Comparison of ENCODE assay signal across 7 mouse cellular contexts in genomic region chr7:99375455-99375854, GRCm38 (mm10). TPM values are rescaled to one million over a fixed set of nuclear protein-coding genes. Genes with fewer than 3 reads are reported as not detected.
A peak's percentile ranks its signal among the peaks of the same experiment; 100 is the strongest.
DNase-seq lines count a peak whose midpoint lies in the region; ATAC-seq and TF ChIP-seq lines count a peak whose summit lies in the region.

No protein-coding gene starts in this region.

- no peak overlapping the region for H3K4me3 ChIP-seq in midbrain, embryonic 14.5 days (replicated peaks; ENCODE audit: low read depth, low read length)
- no peak overlapping the region for H3K4me3 ChIP-seq in midbrain, embryonic 15.5 days
- no peak overlapping the region for H3K4me3 ChIP-seq in cortical plate, adult 2 months (ENCODE audit: insufficient read depth, low read length)

- no peaks in the 10 kb centered on the region for H3K9me3 ChIP-seq in midbrain, embryonic 14.5 days (ENCODE audit: control insufficient read depth, low read length)
- no peaks in the 10 kb centered on the region for H3K9me3 ChIP-seq in midbrain, embryonic 15.5 days

- H3K4me1 ChIP-seq in midbrain, embryonic 14.5 days (ENCODE audit: control insufficient read depth, insufficient read depth, low read length), result peaks cover 7% of the 10 kb centered on the region
- H3K4me1 ChIP-seq in midbrain, embryonic 15.5 days, result 0 out of 2 replicates have a peak, but pooled peaks cover 8% of the 10 kb centered on the region
- no peaks in the 10 kb centered on the region; the same call in 1 of the 2 replicates for H3K4me1 ChIP-seq in cortical plate, adult 2 months (ENCODE audit: control insufficient read depth, insufficient read depth, low read length)

- no peak overlapping the region for H3K27ac ChIP-seq in midbrain, embryonic 14.5 days (replicated peaks; ENCODE audit: low read depth, low read length)
- no peak overlapping the region for H3K27ac ChIP-seq in midbrain, embryonic 15.5 days
- H3K27ac ChIP-seq in cortical plate, adult 2 months (ENCODE audit: insufficient read depth, low read length), result no peak overlapping the region

- no peak overlapping the region for H3K4me2 ChIP-seq in midbrain, embryonic 14.5 days (ENCODE audit: low read length)
- H3K4me2 ChIP-seq in midbrain, embryonic 15.5 days, result no peak overlapping the region

- peak; percentile 91 for TF ChIP-seq CTCF in cortical plate, adult 2 months (IDR thresholded peaks at IDR 0.05; ENCODE audit: extremely low read depth, insufficient read depth, low read length)

- DNase-seq in midbrain, embryonic 14.5 days, result peak; percentile 86
- peak; percentile 64 for DNase-seq in adipocyte (ENCODE audit: low spot score)
- peak; percentile 73 to 91 for DNase-seq in kidney, postnatal 36 days
- peak; percentile 82 for DNase-seq in lung, postnatal 25 days (ENCODE audit: low spot score)
- peak; percentile 59 to 60 for DNase-seq in spleen, postnatal 36 days (ENCODE audit: low spot score in 2 of 2)

- no peak overlapping the region for H3K9ac ChIP-seq in midbrain, embryonic 14.5 days (replicated peaks; ENCODE audit: low read length)
- no peak overlapping the region for H3K9ac ChIP-seq in midbrain, embryonic 15.5 days

- H3K27me3 ChIP-seq in midbrain, embryonic 14.5 days (ENCODE audit: control insufficient read depth, insufficient read depth, low read length), result no peaks in the 10 kb centered on the region
- H3K27me3 ChIP-seq in midbrain, embryonic 15.5 days (replicated peaks), result no peaks in the 10 kb centered on the region

- H3K36me3 ChIP-seq in midbrain, embryonic 14.5 days (ENCODE audit: control insufficient read depth, insufficient read depth, low read length), result no peaks in the 10 kb centered on the region
- no peaks in the 10 kb centered on the region for H3K36me3 ChIP-seq in midbrain, embryonic 15.5 days (replicated peaks)

- ATAC-seq in midbrain, embryonic 14.5 days (ENCODE audit: low FRiP score, low TSS enrichment), result no peak
- no peak for ATAC-seq in midbrain, embryonic 15.5 days (replicated peaks)

- TF ChIP-seq POLR2A in cortical plate, adult 2 months (IDR thresholded peaks at IDR 0.05; ENCODE audit: extremely low read depth, insufficient read depth, low read length), result no peak

- 5% methylated on average over 4 of the region's 4 CpGs for WGBS in midbrain, embryonic 14.5 days
- WGBS in midbrain, embryonic 15.5 days, result 9% methylated on average over 4 of the region's 4 CpGs

RNA-seq across cellular contexts. Expression of gene Gdpd5, which starts 5.8 kb away (rescaled TPM):
- 38.9 and 40.0 TPM in 2 replicates for polyA plus RNA-seq in midbrain, embryonic 14.5 days (2014; fragmentation: Nextera tagmentation; extraction: Ambion mirVana)
- 51.8 and 53.3 TPM in 2 replicates for polyA plus RNA-seq in midbrain, embryonic 15.5 days (2015; fragmentation: Nextera tagmentation; extraction: Ambion mirVana)
- polyA plus RNA-seq in cortical plate, adult 2 months (2012; rRNA removed), result 31.0 and 33.8 TPM in 2 replicates

RNA-seq across cellular contexts. Expression of gene Serpinh1, which starts 22.4 kb away (rescaled TPM):
- 61.6 and 89.0 TPM in 2 replicates for polyA plus RNA-seq in midbrain, embryonic 14.5 days (2014; fragmentation: Nextera tagmentation; extraction: Ambion mirVana)
- 235 and 259 TPM in 2 replicates for polyA plus RNA-seq in midbrain, embryonic 15.5 days (2015; fragmentation: Nextera tagmentation; extraction: Ambion mirVana)
- 18.0 and 23.7 TPM in 2 replicates for polyA plus RNA-seq in cortical plate, adult 2 months (2012; rRNA removed)
